Mouse (Mus musculus): ENCODE measurements at regions not wholly inside any gene's neighbourhood (a gene's known extent, or its start where the extent isn't known, plus 50 kb on each side); places are given as distances from the start of the nearest gene placed in this dataset.

- no peak for TF ChIP-seq EP300 (IDR thresholded peaks at IDR 0.05; ENCODE audit: low read depth)
- no peak for TF ChIP-seq CTCF (IDR thresholded peaks at IDR 0.05; ENCODE audit: low read depth)
Observed at GRCm38 (mm10) chr6:15647499-15647898, 73.0 kb upstream of the Mdfic start.

Data from liver, postnatal 0 days (tissue).